Mouse (Mus musculus) cerebellum, postnatal 4 days (tissue): ENCODE measurements at regions not wholly inside any gene's neighbourhood (a gene's known extent, or its start where the extent isn't known, plus 50 kb on each side); places are given as distances from the start of the nearest gene placed in this dataset.
"Not testable (repeated sequence)": the region's sequence is repeated elsewhere in the genome, so short reads cannot be mapped to it uniquely, and the experiment has no call there.

Experiments
- DNase-seq, 2 experiments: peaks; one replicate each; pipeline ENCODE4 v3.0.0; 2022; ENCODE audit warnings: low spot score in 2 of 2, mixed read lengths in 1 of 2

DNA sequence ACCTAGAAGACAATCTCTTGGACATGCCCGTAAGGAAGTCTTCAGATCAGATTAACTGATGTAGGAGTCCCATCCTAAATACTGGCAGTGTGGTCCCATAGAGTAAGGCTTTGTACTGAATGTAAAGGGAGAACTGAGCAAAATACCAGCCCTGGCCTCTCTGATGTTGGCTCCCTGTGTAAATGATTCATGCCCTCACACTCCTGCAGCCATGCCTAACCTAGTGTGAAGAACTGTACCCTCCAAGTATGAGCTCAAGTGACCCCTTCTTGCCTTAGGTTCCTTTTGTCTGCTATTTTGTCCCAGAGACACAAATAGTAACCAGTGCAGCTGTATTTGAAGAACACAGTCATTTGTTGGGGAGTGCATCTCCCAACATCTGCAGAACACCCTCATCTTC lies 342.4 kb upstream of the Cdh4 start:
- no peak for DNase-seq

DNA sequence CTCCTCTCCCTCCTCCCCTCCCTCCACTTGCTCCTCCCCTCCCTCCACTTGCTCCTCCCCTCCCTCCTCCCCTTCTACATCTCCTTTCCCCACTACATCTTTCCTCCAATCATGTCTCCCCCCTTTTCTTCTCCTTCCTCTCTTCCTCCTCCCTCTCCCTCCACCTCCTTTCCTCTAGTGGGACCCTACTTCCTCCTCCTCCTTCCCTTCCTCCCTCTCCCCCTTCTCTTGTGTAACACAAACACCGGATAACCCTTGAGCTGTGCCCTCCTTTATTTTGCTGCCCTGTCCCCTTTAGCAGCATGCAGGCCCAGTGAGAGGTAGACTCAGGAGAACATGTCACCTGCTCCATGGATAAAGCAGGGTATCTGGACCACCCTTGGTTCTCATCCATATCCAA lies 339.1 kb upstream of the Cdh4 start:
- no peak for DNase-seq

DNA sequence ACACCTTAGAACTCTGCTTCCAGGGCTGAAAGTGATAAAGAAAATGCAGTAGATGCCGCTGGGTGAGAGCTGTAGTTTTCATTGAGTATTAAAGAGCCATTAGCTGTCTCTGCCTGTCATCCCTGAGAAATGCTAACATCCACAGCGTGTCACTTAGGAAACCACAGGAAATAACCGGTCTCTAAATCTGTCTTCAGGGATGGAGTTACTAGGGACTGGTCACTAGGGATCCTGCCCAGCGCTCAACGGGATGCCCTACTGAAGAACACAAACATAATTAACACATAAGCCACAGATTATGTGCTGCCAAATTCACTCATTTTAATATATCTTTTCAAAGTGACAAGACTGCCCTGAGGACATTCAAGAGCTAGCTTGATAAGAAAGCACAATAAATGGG lies 329.3 kb upstream of the Cdh4 start:
- no peak for DNase-seq

DNA sequence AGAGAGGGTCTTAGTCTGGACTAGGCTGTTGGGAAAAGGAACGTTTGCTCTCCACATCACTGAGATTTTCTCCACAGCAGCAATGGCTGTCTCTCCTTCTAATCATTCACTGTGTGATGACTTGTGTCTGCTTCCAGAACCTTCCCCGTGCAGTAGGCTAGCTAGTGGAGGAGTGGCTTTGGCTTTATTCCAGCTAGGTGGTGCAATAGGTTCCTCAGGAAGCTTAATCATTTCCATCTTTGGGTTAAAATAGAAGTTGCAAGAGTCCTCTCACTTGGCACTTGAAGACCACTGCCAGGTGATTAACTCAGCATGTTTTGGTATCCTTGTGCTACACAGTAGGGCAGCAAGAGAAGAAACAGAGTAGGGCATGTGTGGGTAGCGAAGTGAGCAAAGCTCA lies 314.2 kb upstream of the Cdh4 start:
- no peak for DNase-seq

DNA sequence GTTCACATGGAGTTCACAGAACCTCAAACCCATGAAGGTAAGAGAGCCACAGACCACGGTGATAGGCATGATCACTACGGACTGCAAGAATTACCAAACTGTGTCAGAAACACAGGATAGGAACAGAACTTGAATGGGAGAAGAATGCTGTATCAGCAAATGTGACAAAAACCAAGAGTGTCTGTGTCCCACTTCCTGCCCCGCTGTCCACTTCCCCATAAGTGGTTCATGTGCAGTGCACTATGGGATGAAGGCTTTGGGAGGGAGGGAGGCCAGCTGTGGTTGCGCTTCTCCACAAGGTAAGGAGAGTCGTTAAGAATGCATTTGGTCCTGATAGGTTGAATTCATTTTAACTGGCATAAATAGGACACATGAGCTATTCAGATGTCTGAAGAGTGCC lies 313.8 kb upstream of the Cdh4 start:
- no peak for DNase-seq

DNA sequence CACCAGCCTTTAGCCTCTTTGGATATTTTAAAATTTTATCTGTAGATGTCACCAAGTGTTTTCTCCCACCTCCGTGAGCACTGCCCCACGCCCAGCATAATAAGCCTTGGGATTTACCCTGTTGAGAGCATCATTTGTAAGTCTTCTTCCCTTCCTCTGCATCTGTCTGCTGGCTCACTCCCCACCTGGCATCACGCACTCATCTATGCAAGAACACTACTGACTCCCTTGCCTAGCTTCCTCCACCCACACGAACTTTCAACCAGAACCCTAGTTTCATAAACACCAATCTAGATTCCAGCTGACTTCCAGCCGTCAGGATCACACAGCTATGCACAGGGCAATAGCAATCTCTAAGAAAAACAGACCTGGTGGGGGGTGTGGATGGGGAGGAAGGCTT lies 311.2 kb upstream of the Cdh4 start:
- DNase-seq = no peak

DNA sequence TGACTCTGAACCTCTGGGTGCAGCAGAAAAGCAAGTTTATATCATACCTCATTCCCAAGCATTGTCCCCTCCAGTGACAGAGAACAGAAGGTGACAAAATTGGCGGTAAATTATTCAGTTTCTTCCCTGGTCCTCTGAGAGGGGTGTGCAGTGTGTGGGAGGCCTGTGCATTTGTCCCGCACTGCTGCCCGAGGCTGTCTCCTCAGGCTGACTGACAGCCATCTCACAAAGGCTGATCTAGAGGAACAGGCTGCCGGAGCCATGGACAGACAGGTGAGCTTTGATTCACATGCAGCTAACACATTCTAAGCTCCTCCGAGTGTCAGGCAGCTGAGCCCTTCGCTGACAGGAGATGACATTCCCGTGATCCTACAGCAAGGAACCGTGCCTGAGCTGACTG lies 299.9 kb upstream of the Cdh4 start:
- DNase-seq = no peak

DNA sequence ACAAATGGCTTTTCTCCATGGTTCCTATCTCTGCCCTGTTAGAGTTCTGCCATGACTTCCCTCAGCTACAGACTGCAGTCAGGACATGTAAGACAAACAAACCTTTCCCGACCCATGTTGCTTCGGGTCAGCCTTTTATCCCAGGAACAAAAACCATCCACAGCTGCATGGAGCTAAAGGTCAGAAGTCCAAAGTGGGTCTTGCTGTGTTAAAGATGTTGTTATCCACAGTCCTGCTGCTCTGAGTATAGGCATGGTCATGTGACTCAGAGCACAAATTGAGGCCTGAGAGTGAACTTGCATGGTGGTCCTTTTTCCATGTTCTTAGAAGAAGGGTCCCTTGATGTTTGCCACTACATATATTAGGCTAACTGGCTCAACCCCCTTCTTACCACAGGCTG lies 296.5 kb upstream of the Cdh4 start:
- no peak for DNase-seq

DNA sequence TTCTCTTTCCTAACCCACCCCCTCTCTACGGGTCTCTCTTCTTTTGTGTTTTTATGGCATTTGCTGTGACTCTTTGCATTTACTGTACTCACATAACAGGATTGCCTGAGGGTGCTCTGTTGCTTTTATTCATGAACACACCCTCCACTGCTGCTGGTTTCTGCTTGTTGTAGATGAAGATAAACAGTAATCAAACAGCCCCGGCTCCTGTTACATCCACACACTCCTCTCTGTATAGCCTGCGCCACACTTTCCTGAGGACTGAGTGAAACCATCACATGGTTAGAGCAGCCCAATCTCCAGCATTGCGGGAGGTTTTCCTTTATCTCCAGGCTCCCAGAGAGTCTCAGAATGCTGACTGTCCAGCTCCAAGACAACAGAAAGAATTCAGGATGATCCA lies 296.0 kb upstream of the Cdh4 start:
- DNase-seq = no peak

DNA sequence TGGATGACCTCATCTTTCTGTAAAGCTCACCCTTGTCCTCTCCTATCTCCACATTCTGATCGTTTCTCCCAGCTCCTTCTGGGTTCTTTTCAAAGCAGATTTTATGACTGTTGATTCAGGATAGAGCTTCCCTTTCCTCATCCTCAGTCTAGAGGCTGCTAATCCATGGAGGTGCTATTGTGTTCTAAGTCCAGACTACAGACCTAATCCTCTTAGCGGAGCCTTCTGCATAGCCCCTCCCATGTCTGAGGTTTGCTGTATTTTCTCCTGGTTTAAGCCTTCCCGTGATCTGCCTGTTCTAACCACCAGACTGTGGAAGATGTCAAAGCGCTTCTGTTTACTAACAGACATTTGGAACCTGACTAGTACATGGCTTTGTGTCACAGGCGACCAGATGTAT lies 294.0 kb upstream of the Cdh4 start:
- no peak for DNase-seq

DNA sequence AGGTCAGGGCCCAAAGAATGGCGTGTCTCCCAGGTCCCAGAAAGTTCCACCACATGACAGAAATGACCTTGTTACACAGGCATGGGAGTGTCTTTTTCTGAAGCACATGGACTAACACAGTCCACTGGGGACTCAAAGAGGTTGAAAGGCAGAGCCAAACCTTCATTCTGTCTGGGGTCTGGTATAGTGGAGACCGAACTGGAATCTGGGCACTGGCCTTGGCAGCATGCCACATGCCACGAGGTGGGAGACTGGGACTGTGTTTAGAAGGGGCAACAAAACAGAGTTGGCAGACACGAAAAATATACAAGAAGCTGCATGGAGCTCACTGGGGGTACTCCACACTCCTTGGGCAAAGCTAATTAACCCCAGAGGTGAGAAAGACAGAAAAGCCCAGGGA lies 293.6 kb upstream of the Cdh4 start:
- peak in 1 of 2 experiments; percentile 13 for DNase-seq

DNA sequence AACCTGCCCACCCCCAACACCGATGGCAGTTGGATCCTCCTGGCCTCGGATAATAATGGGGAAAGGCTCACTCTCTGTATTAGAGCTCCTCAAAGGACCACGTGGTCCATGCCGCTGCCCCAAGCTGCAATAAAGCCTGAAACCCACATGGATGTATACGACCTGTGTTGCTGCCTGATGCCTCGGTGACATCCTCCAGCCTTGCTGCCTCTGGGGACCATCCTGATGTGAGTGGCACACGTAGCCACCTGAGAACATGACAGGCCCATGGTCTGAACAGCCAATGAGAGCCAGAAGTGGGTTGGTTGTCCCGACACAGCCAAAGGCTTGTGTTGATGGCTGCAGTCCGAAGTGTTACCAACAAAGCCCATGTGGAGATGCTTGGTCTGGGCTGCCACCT lies 283.4 kb upstream of the Cdh4 start:
- DNase-seq = no peak

DNA sequence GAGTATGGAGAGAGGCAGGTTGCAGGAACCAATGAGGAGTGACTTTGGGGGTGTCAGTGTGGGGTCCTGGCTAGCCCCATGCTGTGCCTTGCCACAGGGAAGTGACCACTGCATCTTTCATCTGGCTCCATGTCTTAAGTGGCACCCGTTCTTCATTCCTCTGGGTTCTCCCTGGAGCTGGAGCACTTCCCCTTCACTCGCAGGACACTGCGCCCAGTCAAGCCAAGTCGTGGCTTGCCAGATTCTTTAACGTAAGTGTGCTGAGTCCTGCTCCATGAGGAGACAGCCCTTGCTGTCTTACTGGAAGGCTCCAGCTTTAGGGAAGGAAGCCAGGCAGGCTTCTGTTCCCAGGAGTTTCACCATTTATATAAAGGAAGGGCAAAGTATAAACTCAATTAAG lies 279.1 kb upstream of the Cdh4 start:
- DNase-seq = no peak

DNA sequence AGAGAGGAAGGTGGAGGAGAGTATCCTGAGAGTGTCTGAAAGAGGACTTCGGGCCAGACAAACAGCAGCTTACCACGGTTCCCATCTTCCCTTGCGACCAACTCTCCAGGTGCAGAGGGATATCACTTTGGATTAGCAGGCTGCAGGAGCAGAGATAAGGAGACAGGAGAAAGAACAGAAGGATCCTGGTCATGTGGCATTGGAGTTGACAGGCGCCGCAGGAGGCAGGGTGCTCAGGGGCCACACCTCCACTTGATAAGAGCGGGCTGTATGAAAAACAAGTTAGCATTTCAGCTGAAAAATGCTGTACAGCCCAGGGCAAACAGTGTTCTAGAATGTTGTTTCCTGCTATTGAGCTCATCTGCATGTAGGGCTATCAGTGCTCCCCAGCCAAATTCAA lies 272.1 kb upstream of the Cdh4 start:
- DNase-seq = no peak

DNA sequence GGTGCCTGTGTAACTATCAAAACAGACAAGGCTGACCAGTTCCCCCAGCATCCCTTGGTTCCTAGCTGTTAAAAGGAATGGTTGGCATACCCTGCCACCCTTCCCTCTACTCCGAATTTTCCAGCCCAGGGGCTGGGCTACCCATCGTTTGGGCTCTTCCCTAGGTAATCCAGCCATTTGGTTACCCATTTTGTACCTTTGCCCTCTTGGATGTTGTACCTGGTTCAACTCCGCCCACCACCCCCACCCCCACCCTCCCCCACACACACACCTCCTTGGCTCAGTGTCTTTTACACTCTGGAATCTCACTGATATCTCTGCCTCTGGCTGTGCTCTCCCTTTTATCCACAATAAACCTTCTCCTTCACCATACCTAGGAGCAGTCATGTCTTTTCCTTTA lies 271.6 kb upstream of the Cdh4 start:
- DNase-seq = no peak

DNA sequence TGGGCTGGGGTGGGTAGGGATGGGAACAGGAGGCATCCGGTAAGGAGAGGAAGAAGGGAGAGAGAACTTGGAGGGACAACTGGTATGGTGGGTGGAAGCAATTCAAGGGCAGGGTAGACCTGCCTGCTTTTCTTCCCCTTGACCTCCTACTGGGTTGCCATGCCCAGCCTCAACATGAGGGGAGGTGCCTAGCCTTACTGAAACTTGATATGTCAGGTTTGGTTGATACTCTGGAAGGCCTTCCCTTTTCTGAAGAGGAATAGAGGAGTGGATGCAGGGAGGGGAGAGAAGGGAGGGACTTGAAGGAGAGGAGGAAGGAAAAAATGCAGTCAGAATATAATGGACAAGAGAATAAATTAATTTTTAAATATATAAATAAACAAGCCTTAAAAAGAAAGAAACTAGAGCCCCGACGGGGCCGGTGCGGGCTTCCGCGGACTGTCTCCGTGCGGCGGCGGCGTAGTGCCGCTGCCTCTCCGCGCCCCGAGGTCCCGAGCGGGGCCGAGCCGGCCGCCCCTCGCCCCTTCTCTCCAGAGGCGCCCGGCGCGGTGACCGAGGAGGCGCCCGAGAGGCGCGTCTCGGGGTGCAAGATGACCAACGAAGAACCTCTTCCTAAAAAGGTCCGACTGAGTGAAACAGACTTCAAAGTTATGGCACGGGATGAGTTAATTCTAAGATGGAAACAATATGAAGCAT lies 265.2 kb upstream of the Cdh4 start:
- not testable (repeated sequence) for DNase-seq

DNA sequence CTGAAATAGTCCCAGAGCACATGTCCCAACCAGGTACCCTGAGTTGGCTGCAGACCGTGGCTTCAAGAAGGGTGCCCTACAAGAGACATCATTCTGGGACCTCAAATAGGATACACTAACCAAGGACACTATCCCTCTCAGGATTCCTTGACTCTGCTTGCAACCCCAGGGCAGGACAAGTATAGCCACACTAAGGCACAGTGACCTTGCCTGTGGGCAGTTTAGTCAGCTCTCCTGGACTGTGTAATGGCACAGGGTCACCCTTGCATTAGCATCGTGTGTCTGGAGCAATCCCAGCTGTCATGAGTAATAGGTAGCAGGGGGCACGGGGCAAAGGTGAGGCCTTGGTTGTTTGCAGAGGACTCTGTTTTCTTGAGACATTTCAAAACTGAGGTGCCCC lies 260.9 kb upstream of the Cdh4 start:
- no peak for DNase-seq

DNA sequence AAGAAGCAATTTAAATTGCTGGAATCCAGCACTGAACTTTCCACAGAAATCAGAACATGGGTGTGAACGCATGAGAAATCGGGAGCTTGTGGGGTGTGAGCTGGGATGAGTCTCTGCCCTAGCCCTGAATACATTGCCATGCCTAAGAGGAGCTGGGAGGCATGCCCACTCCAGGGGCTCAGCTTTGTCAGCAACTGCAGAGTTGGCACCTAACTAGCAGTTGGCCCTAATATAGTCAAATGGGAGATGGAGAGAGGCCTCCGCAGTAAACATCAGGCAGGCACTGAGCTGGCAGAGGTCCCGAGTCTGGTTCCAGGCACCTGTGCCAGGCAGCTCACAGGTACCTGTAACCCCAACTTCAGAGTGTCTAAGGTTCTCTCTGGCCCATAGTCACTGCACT lies 260.1 kb upstream of the Cdh4 start:
- DNase-seq = peak in 1 of 2 experiments; percentile 17

DNA sequence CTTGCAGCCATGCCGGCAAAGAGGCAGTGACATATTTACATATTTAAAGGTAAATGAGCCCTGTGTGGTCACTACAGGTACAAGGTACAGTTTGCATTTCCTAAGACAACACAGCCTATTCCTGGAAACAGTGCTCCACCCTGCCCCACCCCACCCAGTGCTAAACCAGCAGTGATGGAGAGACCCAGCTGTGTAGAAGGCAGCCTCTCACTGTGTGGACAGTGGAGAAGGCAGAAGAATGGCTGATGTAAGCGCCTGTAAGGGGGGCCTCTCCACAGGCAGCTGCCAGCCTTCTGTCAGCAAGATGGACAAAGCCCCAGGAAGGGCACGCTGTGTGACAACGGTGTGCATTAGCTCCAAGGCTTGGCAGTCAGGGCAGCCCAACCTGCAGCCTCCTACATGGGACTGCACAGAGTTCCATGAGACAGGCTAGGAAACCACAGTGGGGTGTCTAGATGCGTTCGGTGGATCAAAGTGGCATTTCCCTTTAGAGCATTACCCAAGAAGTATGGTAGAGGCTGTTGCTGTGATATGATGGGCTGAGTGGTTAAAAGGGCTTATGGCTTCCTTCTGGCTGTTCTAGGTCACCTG lies 249.2 kb upstream of the Cdh4 start:
- no peak for DNase-seq

DNA sequence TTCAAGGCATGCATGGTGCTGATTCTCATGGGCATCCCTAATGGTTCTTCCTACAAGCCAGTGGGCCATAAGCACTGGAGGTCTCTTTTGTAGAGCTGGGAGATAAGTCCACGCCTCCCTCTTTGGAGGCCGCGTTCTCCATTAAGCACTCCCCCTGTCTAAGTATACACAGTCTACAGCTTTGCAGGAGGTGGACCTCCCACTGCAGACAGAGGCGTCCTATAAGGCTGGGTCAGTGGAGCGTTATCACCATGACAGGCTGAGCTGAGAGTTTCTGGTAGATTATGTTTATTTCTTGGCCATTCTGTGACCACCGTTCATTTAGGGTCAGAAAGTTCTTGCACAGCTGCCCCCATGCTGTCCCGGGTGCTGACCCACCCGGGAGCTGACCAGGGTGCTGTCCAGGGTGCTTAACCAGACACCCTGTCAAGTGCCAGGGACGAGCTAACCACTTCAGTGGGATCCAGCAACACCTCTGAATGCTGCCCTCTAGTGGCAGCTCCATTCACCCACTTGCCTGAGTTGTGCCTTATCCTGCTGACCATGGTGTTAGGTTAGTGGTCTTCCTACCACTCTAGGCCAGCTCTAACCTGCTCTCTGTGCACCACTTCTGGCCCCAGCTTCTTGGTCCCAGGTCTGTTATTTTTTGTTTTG lies 248.6 kb upstream of the Cdh4 start:
- DNase-seq = peak; percentile 35 to 74

DNA sequence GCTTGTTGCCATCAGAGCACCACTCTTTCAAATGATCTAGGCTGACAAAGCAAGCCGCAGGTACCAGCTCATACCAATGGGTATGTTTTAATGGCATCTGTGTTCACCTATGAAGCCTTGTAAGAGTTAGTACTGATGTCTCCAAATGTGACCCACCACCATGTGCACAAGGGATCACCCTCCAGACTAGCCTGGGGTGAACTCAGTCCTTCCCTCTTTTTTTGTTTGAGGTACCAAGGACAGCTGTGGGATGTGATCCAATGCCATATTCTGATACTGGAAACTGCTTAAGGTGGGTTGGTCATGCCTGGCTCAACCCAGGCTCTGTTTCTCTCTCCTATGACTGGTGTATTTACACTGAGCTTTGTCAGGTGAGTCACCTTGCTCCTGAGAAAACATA lies 244.8 kb upstream of the Cdh4 start:
- no peak for DNase-seq

DNA sequence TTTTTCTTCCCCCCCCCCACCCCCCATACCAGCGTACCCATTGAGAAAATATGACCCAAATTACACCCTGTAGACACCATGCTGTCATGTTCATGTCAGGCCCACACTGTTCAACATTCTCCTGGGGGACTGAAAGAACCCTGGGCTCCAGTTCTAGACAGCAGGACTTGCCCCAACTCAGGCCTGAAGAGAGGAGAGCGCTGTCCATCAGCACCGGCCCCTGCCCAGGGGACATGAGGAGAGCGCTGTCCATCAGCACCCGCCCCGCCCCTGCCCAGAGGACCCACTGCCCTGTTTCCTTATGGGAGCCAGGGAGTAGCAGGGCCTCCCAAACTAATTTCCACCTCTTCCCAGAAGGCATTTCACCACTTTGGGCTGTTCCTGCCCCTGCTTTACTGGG lies 241.7 kb upstream of the Cdh4 start:
- DNase-seq = peak in 1 of 2 experiments; percentile 13

DNA sequence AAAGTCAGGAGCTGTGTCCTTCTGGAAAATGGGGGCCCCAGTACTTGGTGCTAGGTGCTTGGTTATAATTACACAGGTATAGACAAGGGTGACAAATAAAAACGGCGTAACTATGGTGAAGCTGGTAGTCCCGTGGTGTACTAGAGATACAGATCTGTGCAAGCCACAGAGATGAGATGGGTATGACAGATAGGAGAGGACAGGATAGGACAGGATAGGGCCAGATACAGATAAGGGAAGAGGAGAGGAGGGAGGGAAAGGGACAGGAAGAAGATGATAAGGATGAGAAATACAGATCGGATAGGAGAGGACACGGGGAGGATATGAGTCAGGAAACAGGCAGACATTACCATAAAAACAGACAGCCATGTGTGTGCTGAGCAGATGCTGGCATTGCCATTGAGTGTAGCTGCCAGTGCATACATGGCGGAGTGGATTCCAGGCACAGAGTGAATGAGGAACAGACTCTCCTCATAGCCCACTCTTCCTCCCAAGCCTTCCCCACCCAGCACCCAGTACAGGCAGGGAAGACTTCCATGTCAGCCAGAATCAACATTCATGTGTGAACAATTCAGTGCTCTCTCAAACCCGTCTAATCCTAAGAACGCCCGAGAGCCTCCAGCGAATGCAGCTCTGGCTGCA lies 231.9 kb upstream of the Cdh4 start:
- DNase-seq = no peak
